Mouse (Mus musculus) frontal cortex, postnatal 36 days (tissue): ENCODE data around the gene Tcf3.
A peak's percentile ranks its signal among the peaks of the same experiment; 100 is the strongest.

Source experiments
- DNase-seq, 2 experiments: peaks; one replicate each; pipeline ENCODE4 v3.0.0; 2022; ENCODE audit warnings: low spot score in 2 of 2

The Tcf3 gene

GRCm38 (mm10) chr10:80433513-80434232 is at the start of gene Tcf3:
Gene Tcf3 (minus strand): TSS chr10:80433647.
- peak; percentile 94 to 98 for DNase-seq

DNA sequence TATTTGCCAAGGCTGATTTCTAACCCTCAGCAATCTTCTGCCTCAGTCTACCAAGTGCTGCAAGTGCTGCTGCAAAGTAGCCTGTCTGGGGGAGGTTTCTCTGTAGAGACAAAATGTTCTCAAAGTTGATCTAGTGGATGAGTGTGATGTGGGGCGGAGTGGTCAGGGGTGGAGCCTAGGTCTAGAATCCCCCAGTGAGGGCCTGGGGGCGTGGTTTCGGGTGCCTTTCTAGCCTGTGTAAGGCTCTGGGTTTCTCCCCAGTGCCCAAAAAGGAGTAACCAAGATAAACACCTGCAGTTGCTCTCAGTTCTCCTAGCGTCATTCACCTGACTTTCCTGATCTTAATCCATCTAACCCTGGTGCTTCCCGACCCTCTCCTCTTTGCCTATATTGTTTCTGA is 47.6 kb upstream of the Tcf3 start:
- no peak for DNase-seq

DNA sequence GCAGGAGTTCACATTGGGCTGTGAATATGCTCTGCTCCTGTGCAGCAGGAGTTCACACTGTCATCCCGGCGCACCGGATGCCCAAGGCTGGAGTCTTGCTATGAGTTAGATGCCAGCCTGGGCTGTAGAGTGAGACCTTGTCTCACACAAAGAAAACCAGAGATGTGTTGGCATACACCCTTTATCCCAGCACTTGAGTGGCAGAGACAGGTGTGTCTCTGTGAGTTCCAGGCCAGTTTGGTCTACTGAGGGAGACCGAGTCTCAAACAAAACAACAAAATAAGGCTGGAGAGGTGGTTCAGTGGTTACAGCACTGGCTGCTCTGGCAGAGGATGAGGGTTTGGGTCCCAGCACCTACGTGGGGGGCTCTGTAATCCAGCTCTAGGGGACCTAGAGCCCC is 45.1 kb upstream of the Tcf3 start:
- DNase-seq, result no peak

GRCm38 (mm10) chr10:80475290-80475959 is 42.0 kb upstream of the Tcf3 start:
- peak; percentile 76 to 88 for DNase-seq

DNA sequence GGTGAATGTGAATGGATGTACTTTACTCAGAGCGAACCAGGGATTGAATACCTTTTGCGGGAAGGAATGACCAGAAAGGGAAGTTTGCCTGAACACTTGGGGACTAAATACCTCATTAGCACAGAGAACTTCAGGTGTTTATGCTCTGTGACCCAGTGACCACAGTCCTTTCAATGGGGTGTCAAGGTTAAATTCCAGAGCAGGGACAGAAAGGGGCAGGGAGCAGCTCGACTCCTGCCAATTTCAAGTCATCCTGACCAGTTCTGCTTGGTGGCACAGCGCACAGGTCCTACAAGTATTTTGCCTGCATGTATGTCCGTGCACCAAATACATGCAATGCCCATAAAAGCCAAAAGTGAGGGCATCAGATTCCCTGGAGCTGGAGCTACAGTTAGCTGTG is 31.6 kb upstream of the Tcf3 start:
- no peak for DNase-seq

- DNase-seq, result no peak
These were observed 31.1 kb upstream of the Tcf3 start for GRCm38 (mm10) chr10:80464381-80465035.

- no peak for DNase-seq
These were observed 27.9 kb upstream of the Tcf3 start for GRCm38 (mm10) chr10:80461346-80461745.

- no peak for DNase-seq
These were observed 26.9 kb upstream of the Tcf3 start for GRCm38 (mm10) chr10:80460324-80460723.

GRCm38 (mm10) chr10:80459671-80460070 is 26.2 kb upstream of the Tcf3 start:
- no peak for DNase-seq

DNA sequence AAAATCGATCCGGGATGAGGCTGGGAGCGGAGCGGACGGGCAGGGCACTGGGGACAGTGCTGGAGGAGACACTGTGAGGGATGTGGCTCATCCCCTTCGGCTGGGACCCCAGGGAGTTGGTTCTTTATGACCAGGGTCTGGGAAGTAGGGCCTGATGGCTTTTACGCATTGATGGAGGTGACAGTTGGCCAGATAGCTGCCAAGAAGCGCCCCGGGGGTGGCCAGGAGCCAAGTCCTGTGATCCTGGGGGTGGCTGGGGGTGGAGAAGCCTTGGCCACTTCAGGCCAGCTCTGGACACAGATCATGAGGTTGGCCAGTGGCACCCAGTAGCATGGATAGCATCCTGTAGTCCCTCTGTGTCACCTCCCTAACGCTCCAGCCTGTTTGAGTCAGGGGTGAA is 25.8 kb upstream of the Tcf3 start:
- DNase-seq, result no peak

DNA sequence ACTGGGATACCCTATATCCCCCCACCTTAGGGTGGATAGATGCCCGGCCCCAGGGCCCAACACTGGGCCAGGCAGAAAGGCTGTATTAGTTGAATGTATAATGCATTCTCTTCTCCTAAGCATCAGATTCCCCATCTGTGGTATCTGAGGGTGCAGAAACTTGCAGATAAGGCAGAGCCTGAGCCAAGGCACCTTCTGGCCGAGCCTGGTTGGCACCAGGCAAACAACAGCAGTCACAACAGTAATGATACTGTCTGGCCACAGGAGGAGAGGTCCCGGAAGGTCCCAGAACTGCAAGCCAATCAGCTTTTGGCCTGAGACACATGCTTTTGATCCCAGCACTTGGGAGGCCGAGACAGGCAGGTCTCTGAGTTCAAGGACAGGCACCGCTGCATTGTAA is 22.2 kb upstream of the Tcf3 start:
- DNase-seq, result no peak

GRCm38 (mm10) chr10:80454781-80455180 is 21.3 kb upstream of the Tcf3 start:
- no peak for DNase-seq

DNA sequence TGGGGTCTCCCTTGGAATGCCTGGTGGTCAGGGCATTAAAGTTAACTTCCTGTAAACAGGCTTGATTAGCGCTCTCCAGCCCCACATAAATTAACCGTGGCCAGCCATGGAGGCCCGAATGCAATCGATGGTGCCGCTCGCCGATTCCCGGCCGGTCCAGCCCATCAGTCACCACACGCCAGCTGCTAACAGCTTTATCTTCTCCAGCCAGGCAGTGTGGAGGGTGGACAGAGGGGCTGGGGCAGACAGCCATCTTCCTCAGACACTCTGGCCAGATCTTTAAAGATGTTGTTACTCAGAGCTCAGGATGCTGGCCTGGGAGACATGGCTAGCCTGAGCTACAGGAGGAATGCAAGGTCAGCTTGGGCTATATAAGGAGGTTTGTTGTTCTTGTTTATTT is 20.2 kb upstream of the Tcf3 start:
- DNase-seq, result no peak

DNA sequence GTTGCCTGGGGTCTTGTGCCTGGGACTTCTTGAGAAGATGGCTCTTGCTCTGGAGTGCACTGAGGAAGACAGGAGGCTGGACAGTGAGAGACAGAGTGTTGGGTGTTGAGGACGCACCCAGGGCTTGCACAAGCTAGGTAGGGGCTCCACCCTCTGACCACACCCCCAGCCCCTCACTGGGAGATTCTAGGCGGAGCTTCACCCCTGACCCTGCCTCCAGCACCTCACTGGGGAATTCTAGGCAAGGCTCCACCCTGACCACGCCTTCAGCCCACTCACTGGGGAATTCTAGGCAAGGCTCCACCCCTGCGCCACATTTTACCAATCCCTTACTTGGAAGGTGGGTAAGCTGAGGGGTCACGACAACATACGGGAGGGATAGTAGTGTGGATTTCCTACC is 17.2 kb upstream of the Tcf3 start:
- DNase-seq, result no peak

DNA sequence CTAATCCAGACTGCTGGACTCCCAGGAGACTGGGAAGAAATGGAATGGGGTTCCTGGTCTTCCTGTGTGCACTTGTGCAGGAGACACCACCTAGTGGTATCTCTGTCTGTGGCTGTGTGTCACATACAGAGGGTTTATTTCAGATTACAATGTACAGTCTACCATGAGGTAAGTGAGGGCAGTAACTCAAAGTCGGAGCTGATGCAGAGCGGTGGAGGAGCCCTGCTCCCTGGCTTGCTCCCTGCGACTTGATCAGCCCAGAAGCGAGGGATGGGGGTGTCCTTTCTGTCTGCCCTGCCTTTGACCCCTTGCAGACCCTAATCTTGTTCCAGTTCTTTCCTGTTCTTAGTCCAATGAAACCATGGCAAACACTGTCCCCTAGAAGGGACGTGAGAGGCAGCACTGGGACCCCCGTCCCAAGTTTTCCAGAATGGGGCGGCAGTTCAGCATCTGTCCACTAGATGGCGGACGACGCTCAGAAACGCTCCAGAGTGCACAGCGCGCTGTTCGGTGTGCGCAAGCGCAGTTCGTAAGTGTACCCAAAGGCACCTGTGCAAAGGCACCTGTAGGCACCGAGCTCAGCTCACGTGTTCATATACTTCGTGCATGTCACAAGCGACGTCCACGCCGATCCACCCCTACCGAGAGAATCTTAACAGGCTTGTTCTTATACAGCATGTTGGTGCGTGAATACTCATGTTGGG is 12.6 kb upstream of the Tcf3 start:
- peak; percentile 72 to 83 for DNase-seq

- no peak for DNase-seq
These were observed 11.6 kb upstream of the Tcf3 start for GRCm38 (mm10) chr10:80445052-80445451.

DNA sequence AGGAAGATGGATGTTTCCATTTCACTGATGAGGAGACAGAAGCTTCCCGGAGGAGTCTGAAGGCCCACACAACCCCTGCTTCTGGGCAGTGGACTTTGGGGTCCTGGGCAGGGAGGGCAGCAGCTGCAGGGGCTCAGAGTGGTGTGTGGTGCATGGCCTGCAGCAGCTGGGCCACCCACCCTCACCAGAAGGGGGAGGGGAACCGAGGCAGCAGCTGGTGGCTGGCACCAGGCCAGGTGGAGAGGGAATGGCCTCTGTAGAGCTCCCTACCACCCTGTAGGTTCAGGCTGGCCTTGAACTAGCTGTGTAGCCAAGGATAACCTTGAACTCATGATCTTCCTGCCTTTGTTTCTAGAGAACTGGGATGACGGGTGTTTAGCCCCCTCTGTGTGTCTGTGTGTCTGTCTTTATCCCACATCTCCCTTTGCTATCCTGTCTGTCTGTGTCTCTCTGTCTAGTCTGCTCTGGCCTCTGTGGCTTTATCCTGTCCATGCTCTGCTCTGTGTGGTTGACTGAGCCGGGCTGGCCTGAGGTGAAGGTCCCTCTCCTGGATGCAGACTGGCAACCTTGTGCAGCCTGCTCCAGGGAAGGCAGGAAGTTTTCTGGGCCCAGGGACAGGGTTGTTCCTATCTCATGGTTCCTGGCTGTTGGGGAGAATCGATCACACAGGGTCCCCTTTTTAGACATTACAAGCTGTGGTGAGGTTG is 11.0 kb upstream of the Tcf3 start:
- DNase-seq, result no peak

DNA sequence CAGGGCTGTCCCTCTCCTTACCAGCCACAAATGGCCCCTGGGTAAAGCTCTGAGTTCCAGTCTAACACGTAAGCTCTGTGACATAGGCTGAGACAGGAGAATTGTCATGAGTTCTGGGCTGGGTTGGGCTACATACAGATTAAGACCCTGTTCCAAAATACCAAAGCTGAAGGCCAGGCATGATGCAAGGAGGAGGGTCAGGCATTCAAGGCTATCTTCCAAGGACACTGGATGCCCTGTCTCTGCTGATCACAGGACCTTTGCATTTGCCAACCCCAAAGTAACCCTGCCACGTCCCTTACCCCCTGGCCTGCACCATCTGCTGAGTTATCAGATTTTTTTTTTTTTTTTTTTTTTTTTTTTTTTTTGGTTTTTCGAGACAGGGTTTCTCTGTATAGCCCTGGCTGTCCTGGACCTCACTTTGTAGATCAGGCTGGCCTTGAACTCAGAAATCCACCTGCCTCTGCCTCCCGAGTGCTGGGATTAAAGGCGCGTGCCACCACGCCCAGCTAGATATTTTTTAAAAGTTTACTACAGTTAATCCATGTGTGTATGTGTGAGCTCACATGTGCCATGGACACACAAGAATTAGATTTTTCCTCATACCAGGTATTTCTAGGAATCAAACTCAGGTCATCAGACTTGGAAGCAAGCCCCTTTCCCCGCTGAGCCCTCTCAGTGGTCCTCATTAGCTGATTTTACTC is 10.3 kb upstream of the Tcf3 start:
- DNase-seq, result no peak

DNA sequence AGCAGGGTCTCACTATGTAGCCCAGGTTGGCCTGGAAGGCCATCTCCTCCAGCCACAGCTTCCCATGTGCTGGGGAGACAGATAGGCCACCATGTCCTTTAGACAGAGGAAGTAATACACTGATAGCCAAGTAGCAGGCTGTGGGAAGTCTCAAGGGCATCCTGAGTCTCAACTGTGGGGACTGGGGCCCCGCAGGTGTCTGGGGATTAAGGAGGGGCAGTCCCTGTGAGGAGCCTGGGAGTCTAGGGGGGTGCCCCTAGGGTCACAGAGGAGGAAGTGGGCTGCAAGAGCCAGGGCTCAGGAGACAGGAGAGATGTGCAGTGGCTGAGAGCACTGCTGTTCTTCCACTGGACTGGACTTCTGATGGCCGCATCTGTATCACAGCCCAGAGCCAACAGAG is 9.5 kb upstream of the Tcf3 start:
- DNase-seq, result no peak

DNA sequence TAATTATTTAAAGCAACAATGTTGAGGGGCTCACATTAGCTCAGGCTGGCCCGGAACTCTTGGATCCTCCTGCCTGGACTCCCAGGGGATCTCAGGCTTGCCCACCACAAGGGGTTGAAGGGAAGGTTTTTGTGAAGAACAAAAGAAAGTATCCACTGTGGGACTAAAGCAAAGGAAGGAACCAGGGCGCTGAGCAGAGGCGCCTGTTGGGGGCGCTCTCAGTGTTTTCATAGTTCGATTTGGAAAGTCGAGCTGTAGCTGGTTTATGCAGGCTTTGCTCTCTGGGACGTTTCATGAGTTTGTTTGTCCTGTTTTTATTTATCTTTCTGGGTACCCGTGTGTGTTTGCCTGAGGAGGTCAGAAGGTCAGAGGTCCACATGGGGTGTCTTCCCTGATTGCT is 8.2 kb upstream of the Tcf3 start:
- no peak for DNase-seq

DNA sequence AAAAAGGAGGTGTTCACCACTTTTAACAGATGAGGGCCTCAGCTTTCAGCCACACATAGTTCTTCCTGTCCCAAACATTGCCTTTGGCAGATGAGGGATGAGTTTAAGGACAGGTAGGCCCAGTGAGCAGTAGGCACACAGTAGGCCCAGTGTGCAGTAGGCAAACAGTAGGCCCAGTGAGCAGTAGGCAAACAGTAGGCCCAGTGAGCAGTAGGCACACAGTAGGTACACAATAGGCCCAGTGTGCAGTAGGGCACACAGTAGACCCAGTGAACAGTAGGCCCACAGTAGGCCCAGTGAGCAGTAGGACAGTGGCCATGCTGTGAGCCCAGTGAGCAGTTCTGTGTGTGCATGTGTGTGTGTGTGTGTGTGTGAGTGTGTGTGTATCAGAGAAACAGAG is 6.6 kb upstream of the Tcf3 start:
- no peak for DNase-seq
